Mouse (Mus musculus): Measurements from ENCODE around the gene Chpf2. TPM values are rescaled to one million over a fixed set of nuclear protein-coding genes. Genes with fewer than 3 reads are reported as not detected.

Gene Chpf2
- polyA plus RNA-seq, 1 experiment: 48.9 TPM

GRCm38 (mm10) chr5:24578109-24578963 lies 8.2 kb upstream of the Chpf2 start:
- 68% methylated on average over 6 of the region's 6 CpGs for WGBS
- Histone ChIP-seq H3K4me1 (ENCODE audit: control insufficient read depth, insufficient read depth, low read length) (no peaks in the 10 kb centered on the region), H3K4me3 (replicated peaks; ENCODE audit: insufficient read depth, low read depth, low read length) (no peak overlapping the region), H3K27ac (ENCODE audit: insufficient read depth, low read length) (no peak overlapping the region), H3K27me3 (ENCODE audit: control insufficient read depth, insufficient read depth, low read length) (no peaks in the 10 kb centered on the region)
- no peak for TF ChIP-seq POLR2A (IDR thresholded peaks at IDR 0.05; ENCODE audit: borderline replicate concordance, insufficient read depth, low read length)
- TF ChIP-seq CTCF (IDR thresholded peaks at IDR 0.05; ENCODE audit: borderline replicate concordance, insufficient read depth, low read depth, low read length): no peak
- DNase-seq: no peak

GRCm38 (mm10) chr5:24586106-24586505 lies 435 bp upstream of the Chpf2 start:
- TF ChIP-seq CTCF (IDR thresholded peaks at IDR 0.05; ENCODE audit: borderline replicate concordance, insufficient read depth, low read depth, low read length): no peak
- Histone ChIP-seq H3K4me3 (replicated peaks; ENCODE audit: insufficient read depth, low read depth, low read length) (peak overlapping the region; percentile 84), H3K27ac (ENCODE audit: insufficient read depth, low read length) (peak overlapping the region; percentile 21; the same call in 1 of the 2 replicates), H3K4me1 (ENCODE audit: control insufficient read depth, insufficient read depth, low read length) (peaks cover 13% of the 10 kb centered on the region), H3K27me3 (ENCODE audit: control insufficient read depth, insufficient read depth, low read length) (no peaks in the 10 kb centered on the region)
- WGBS: 9% methylated on average over 8 of the region's 8 CpGs
- DNase-seq: no peak

GRCm38 (mm10) chr5:24587200-24587577 lies 648 bp downstream of the Chpf2 start:
- no peaks in the 10 kb centered on the region for H3K27me3 ChIP-seq (ENCODE audit: control insufficient read depth, insufficient read depth, low read length)
- TF ChIP-seq POLR2A (IDR thresholded peaks at IDR 0.05; ENCODE audit: borderline replicate concordance, insufficient read depth, low read length): no peak
- TF ChIP-seq CTCF (IDR thresholded peaks at IDR 0.05; ENCODE audit: borderline replicate concordance, insufficient read depth, low read depth, low read length): no peak
- H3K4me3 ChIP-seq (replicated peaks; ENCODE audit: insufficient read depth, low read depth, low read length): peak overlapping the region; percentile 84
- H3K4me1 ChIP-seq (ENCODE audit: control insufficient read depth, insufficient read depth, low read length): peaks cover 13% of the 10 kb centered on the region
- DNase-seq: no peak
- WGBS: 13% methylated on average over 4 of the region's 4 CpGs
- peak overlapping the region; percentile 52 for H3K27ac ChIP-seq (ENCODE audit: insufficient read depth, low read length)

- DNase-seq: no peak
- no peak for TF ChIP-seq POLR2A (IDR thresholded peaks at IDR 0.05; ENCODE audit: borderline replicate concordance, insufficient read depth, low read length)
- no peak for TF ChIP-seq CTCF (IDR thresholded peaks at IDR 0.05; ENCODE audit: borderline replicate concordance, insufficient read depth, low read depth, low read length)
- Histone ChIP-seq H3K27ac (ENCODE audit: insufficient read depth, low read length) (no peak overlapping the region), H3K4me3 (replicated peaks; ENCODE audit: insufficient read depth, low read depth, low read length) (no peak overlapping the region), H3K4me1 (ENCODE audit: control insufficient read depth, insufficient read depth, low read length) (peaks cover 13% of the 10 kb centered on the region), H3K27me3 (ENCODE audit: control insufficient read depth, insufficient read depth, low read length) (no peaks in the 10 kb centered on the region)
- WGBS: 85% methylated on average over 20 of the region's 20 CpGs
These were observed 3.3 kb downstream of the Chpf2 start for GRCm38 (mm10) chr5:24589511-24590500.

GRCm38 (mm10) chr5:24591268-24591721 lies 4.8 kb downstream of the Chpf2 start:
- Histone ChIP-seq H3K4me1 (ENCODE audit: control insufficient read depth, insufficient read depth, low read length) (peaks cover 15% of the 10 kb centered on the region), H3K27ac (ENCODE audit: insufficient read depth, low read length) (no peak overlapping the region), H3K27me3 (ENCODE audit: control insufficient read depth, insufficient read depth, low read length) (no peaks in the 10 kb centered on the region), H3K4me3 (replicated peaks; ENCODE audit: insufficient read depth, low read depth, low read length) (no peak overlapping the region)
- DNase-seq: no peak
- WGBS: 44% methylated on average over 23 of the region's 23 CpGs
- TF ChIP-seq POLR2A (IDR thresholded peaks at IDR 0.05; ENCODE audit: borderline replicate concordance, insufficient read depth, low read length) (no peak), CTCF (IDR thresholded peaks at IDR 0.05; ENCODE audit: borderline replicate concordance, insufficient read depth, low read depth, low read length) (no peak)

- Histone ChIP-seq H3K4me1 (ENCODE audit: control insufficient read depth, insufficient read depth, low read length) (peaks cover 22% of the 10 kb centered on the region), H3K27ac (ENCODE audit: insufficient read depth, low read length) (no peak overlapping the region), H3K27me3 (ENCODE audit: control insufficient read depth, insufficient read depth, low read length) (no peaks in the 10 kb centered on the region), H3K4me3 (replicated peaks; ENCODE audit: insufficient read depth, low read depth, low read length) (no peak overlapping the region)
- WGBS: 69% methylated on average over 24 of the region's 24 CpGs
- TF ChIP-seq CTCF (IDR thresholded peaks at IDR 0.05; ENCODE audit: borderline replicate concordance, insufficient read depth, low read depth, low read length): no peak
- DNase-seq: no peak
These were observed 5.4 kb downstream of the Chpf2 start for GRCm38 (mm10) chr5:24591796-24592470.

- no peak for TF ChIP-seq CTCF (IDR thresholded peaks at IDR 0.05; ENCODE audit: borderline replicate concordance, insufficient read depth, low read depth, low read length)
- TF ChIP-seq POLR2A (IDR thresholded peaks at IDR 0.05; ENCODE audit: borderline replicate concordance, insufficient read depth, low read length): no peak
- DNase-seq: no peak
- Histone ChIP-seq H3K4me3 (replicated peaks; ENCODE audit: insufficient read depth, low read depth, low read length) (no peak overlapping the region), H3K27ac (ENCODE audit: insufficient read depth, low read length) (no peak overlapping the region), H3K4me1 (ENCODE audit: control insufficient read depth, insufficient read depth, low read length) (peaks cover 21% of the 10 kb centered on the region), H3K27me3 (ENCODE audit: control insufficient read depth, insufficient read depth, low read length) (no peaks in the 10 kb centered on the region)
- 77% methylated on average over 21 of the region's 21 CpGs for WGBS
These were observed 6.1 kb downstream of the Chpf2 start for GRCm38 (mm10) chr5:24592471-24593160.

All from cerebellum, adult 2 months (tissue).